Mouse (Mus musculus): Measurements from ENCODE around the gene Utp15. TPM values are rescaled to one million over a fixed set of nuclear protein-coding genes. Genes with fewer than 3 reads are reported as not detected.
A peak's percentile ranks its signal among the peaks of the same experiment; 100 is the strongest.

The Utp15 gene
- 27.8 and 30.0 TPM in 2 replicates for polyA plus RNA-seq (2015; fragmentation: Nextera tagmentation; extraction: Ambion mirVana)

DNA sequence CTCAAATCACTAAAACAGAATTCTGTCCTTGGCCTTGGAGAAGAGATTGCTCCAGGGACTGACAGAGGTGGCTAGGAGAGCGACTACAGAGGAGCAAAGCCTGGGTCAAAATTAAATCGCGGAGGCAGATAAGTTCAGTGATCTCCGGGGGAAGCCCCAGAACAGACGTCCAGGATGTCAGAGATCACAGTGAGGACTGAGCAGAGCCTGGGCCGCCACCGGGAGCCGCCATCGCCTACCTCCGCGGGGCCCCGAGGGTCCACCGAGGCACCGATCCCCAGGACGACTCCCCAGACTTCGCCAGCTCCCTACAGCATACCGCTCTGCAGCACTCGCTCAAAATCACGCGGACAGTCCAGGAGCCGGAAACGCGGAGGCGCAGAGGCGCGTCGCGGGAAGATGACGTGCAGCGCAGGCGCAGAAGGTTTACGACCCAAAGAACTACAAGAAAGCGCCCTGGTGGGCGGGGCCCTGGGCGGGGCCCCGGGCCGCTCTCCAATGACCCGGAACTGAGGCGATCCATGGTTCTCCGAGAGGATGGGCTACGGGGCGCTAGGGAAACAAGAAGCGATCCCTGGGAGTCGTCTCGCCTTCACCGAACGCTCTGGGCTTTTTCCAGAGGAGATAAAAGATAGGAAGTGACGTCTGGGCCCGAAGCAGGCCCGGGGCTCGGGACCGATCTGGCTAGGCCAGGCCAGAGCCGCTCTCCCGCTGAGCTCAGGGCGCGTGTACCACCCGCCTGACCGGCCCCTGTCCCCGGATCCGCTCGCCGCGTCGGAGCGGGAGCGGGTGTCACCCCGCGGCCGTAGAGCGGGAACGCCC, at the start of gene Utp15, which contains the start of gene Ankra2:
Gene Utp15, minus strand, starts transcription at position 406 of the 822 bp plus-strand sequence.
Gene Ankra2, plus strand, starts transcription at position 439 of the 822 bp plus-strand sequence.
- 0 out of 2 replicates have a peak, but pooled peaks cover 5% of the 10 kb centered on the region for H3K36me3 ChIP-seq (ENCODE audit: control insufficient read depth, insufficient read depth, low read length)
- H3K4me2 ChIP-seq (ENCODE audit: low read depth, low read length), result peak within 1 kb of the TSS; percentile 96
- H3K4me3 ChIP-seq (replicated peaks; ENCODE audit: low read length), result peak within 1 kb of the TSS; percentile 99
- WGBS, result under 1% methylated on average over 71 of the region's 71 CpGs
- peak within 1 kb of the TSS; percentile 88 for H3K27ac ChIP-seq (ENCODE audit: low read length)
- H3K9me3 ChIP-seq (replicated peaks; ENCODE audit: control insufficient read depth, low read length), result no peaks in the 10 kb centered on the region
- ATAC-seq (ENCODE audit: insufficient read depth, low FRiP score), result peak; percentile 100
- peak within 1 kb of the TSS; percentile 92 for H3K9ac ChIP-seq (ENCODE audit: low read length)
- peaks cover 19% of the 10 kb centered on the region for H3K4me1 ChIP-seq (ENCODE audit: control insufficient read depth, insufficient read depth, low read length)
- no peaks in the 10 kb centered on the region for H3K27me3 ChIP-seq (ENCODE audit: control insufficient read depth, insufficient read depth, low read length)

DNA sequence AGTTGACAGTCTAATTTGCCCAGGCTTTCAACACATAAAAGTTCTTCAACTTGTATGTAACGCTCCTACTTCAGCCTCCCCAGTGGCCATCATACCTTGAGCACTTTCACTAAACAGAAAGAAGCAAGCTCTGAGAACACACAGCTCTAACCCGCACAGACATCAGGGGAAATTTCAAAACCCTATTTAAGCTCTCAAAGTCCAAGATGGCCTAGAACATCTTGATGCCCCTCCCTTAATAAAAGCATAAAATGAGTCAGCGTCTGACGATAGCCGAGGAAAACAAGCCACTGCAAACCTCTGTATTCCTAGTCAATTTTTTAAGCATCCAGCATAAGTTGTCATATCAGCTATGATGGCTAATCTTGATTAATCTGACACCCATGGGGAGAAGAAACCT, 48.8 kb upstream of the Utp15 start:
- Histone ChIP-seq H3K9ac (ENCODE audit: low read length) (no peak overlapping the region), H3K4me1 (ENCODE audit: control insufficient read depth, insufficient read depth, low read length) (peaks cover 19% of the 10 kb centered on the region), H3K4me2 (ENCODE audit: low read depth, low read length) (no peak overlapping the region), H3K27me3 (ENCODE audit: control insufficient read depth, insufficient read depth, low read length) (no peaks in the 10 kb centered on the region), H3K4me3 (replicated peaks; ENCODE audit: low read length) (no peak overlapping the region), H3K27ac (ENCODE audit: low read length) (no peak overlapping the region), H3K9me3 (replicated peaks; ENCODE audit: control insufficient read depth, low read length) (no peaks in the 10 kb centered on the region), H3K36me3 (ENCODE audit: control insufficient read depth, insufficient read depth, low read length) (peaks cover 30% of the 10 kb centered on the region)
- no peak for ATAC-seq (ENCODE audit: insufficient read depth, low FRiP score)
- 89% methylated on average over 5 of the region's 5 CpGs for WGBS

DNA sequence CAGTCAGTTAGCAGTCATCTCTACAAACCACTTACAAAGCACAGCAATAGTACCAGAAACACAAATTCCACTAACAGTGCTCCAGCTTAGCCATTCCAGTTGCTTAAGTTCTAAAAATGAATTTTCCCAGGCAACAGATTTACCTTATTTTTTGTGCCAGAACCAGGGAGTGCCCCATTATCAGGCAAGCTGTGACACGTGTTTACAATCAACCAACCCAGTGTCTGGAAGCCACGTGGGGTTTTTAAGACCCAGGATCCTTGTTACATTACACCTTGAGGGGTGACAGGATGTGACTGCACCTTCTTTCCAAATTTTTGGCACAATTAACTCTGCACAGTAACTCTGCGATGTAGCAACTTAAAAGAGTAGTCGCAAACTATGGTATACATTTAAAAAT, 45.9 kb upstream of the Utp15 start:
- H3K27me3 ChIP-seq (ENCODE audit: control insufficient read depth, insufficient read depth, low read length), result no peaks in the 10 kb centered on the region
- WGBS, result 74% methylated on average over 4 of the region's 4 CpGs
- H3K9ac ChIP-seq (ENCODE audit: low read length), result no peak overlapping the region
- H3K4me2 ChIP-seq (ENCODE audit: low read depth, low read length), result no peak overlapping the region
- H3K36me3 ChIP-seq (ENCODE audit: control insufficient read depth, insufficient read depth, low read length), result peaks cover 28% of the 10 kb centered on the region
- ATAC-seq (ENCODE audit: insufficient read depth, low FRiP score), result no peak
- H3K27ac ChIP-seq (ENCODE audit: low read length), result no peak overlapping the region
- H3K9me3 ChIP-seq (replicated peaks; ENCODE audit: control insufficient read depth, low read length), result no peaks in the 10 kb centered on the region
- H3K4me3 ChIP-seq (replicated peaks; ENCODE audit: low read length), result no peak overlapping the region
- H3K4me1 ChIP-seq (ENCODE audit: control insufficient read depth, insufficient read depth, low read length), result peaks cover 14% of the 10 kb centered on the region

DNA sequence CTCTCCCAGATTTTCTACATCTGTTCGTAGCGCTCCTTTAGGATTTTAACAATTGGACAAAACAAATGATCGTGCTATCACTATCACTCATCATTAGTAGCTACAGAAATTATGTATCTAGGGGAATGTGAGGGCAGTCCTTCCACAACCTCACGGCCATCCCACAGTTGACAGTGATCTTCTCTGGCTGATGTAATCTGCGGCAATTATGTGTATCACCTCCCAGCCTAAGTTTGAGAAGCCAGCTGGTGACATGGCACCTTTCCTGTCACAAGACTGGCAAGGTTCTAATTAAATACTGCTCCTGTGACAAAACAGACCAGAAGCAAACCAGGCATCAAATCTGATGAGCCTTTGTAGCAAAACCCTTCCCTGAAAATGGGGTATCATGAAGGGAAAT, 45.2 kb upstream of the Utp15 start:
- WGBS, result 65% methylated on average over 5 of the region's 5 CpGs
- ATAC-seq (ENCODE audit: insufficient read depth, low FRiP score), result no peak
- no peak overlapping the region for H3K9ac ChIP-seq (ENCODE audit: low read length)

DNA sequence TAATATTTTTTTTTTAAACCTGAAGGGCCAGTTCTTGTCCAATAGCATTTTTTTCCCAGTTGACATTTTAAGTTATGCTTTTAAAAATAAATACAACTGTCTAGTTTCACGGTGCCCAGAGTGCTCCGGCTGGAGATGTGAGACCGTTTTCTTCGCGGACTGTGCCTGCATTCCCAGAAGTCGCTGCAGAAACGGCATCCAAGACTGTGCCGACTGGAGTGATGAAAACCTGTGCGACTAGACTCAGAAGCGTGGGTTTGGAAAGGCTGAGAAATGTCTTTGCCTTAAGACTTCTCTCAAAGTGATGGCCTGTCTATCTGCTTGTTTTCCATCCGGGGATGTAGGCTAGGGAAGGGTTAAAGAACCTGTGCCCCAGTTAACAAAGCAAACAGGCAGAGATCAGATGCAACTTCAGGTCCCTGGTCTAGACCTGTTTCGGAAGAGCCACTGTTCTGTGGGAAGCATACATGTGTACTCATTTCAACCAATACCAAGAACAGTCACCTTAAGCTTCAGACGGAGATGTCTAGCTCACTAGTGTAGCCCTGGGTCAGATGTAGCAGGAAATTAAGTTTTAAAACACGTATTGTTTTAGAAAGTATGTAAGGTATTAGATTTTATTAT, 44.1 kb upstream of the Utp15 start:
- WGBS, result 31% methylated on average over 14 of the region's 14 CpGs
- H3K9ac ChIP-seq (ENCODE audit: low read length), result peak overlapping the region; percentile 26; the same call in 1 of the 2 replicates
- H3K4me2 ChIP-seq (ENCODE audit: low read depth, low read length), result peak overlapping the region; percentile 16; the same call in 1 of the 2 replicates
- no peak overlapping the region for H3K4me3 ChIP-seq (replicated peaks; ENCODE audit: low read length)
- peaks cover 22% of the 10 kb centered on the region for H3K36me3 ChIP-seq (ENCODE audit: control insufficient read depth, insufficient read depth, low read length)
- no peaks in the 10 kb centered on the region for H3K9me3 ChIP-seq (replicated peaks; ENCODE audit: control insufficient read depth, low read length)
- H3K27me3 ChIP-seq (ENCODE audit: control insufficient read depth, insufficient read depth, low read length), result no peaks in the 10 kb centered on the region
- ATAC-seq (ENCODE audit: insufficient read depth, low FRiP score), result no peak
- H3K4me1 ChIP-seq (ENCODE audit: control insufficient read depth, insufficient read depth, low read length), result peaks cover 14% of the 10 kb centered on the region
- peak overlapping the region; percentile 52 for H3K27ac ChIP-seq (ENCODE audit: low read length)

More for the DNA sequence above, 45.2 kb upstream of the Utp15 start:
- Histone ChIP-seq H3K4me2 (ENCODE audit: low read depth, low read length) (no peak overlapping the region), H3K27me3 (ENCODE audit: control insufficient read depth, insufficient read depth, low read length) (no peaks in the 10 kb centered on the region), H3K36me3 (ENCODE audit: control insufficient read depth, insufficient read depth, low read length) (peaks cover 27% of the 10 kb centered on the region), H3K27ac (ENCODE audit: low read length) (no peak overlapping the region), H3K9me3 (replicated peaks; ENCODE audit: control insufficient read depth, low read length) (no peaks in the 10 kb centered on the region), H3K4me1 (ENCODE audit: control insufficient read depth, insufficient read depth, low read length) (peaks cover 14% of the 10 kb centered on the region), H3K4me3 (replicated peaks; ENCODE audit: low read length) (no peak overlapping the region)

DNA sequence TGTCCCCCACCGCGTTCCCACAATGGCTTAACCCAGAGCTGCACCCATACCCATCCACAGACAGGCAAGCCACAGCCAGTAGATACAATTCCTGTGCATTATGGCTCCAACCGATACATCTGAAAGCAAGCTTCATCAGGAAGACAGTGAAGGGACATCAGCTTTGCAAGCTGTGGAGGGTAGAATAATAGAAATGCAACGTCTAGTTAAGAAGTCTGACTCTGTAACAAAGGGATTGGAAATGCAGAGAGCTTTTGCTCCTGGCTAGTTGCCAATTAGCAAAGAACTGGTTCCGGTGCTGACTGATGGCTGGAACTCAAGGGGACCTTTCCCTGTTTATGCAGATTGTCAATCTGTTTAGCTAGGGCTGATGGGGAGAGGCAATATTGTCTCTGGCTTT, 43.6 kb upstream of the Utp15 start:
- no peak overlapping the region for H3K4me3 ChIP-seq (replicated peaks; ENCODE audit: low read length)
- H3K27ac ChIP-seq (ENCODE audit: low read length), result peak overlapping the region; percentile 55; the same call in 1 of the 2 replicates
- no peak for ATAC-seq (ENCODE audit: insufficient read depth, low FRiP score)
- no peaks in the 10 kb centered on the region for H3K9me3 ChIP-seq (replicated peaks; ENCODE audit: control insufficient read depth, low read length)
- no peak overlapping the region for H3K9ac ChIP-seq (ENCODE audit: low read length)
- no peaks in the 10 kb centered on the region for H3K27me3 ChIP-seq (ENCODE audit: control insufficient read depth, insufficient read depth, low read length)
- H3K36me3 ChIP-seq (ENCODE audit: control insufficient read depth, insufficient read depth, low read length), result peaks cover 16% of the 10 kb centered on the region
- 33% methylated on average over 5 of the region's 5 CpGs for WGBS
- H3K4me1 ChIP-seq (ENCODE audit: control insufficient read depth, insufficient read depth, low read length), result peaks cover 14% of the 10 kb centered on the region
- 0 out of 2 replicates have a peak overlapping the region, but pooled peaks have one; percentile 16 for H3K4me2 ChIP-seq (ENCODE audit: low read depth, low read length)

DNA sequence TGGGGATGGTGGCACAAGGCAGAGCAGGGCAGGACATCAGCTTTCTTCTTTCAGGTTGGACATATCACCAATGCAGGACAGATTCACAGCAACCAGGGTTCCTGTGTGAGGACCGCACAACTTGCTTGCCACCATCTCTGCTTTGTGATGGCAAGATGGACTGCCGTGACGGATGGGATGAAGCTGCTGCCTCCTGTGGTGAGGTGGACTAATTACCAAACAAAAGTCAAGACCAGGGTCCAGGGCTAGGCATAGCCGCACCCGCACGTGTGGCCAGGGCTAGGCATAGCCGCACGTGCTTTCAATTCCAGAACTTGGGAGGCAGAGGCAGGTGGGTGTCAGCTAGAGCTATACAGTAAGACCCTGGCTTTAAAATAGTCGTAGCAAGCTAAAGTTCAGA, 42.4 kb upstream of the Utp15 start:
- Histone ChIP-seq H3K4me2 (ENCODE audit: low read depth, low read length) (no peak overlapping the region), H3K27ac (ENCODE audit: low read length) (no peak overlapping the region), H3K9ac (ENCODE audit: low read length) (no peak overlapping the region), H3K4me1 (ENCODE audit: control insufficient read depth, insufficient read depth, low read length) (peaks cover 14% of the 10 kb centered on the region), H3K36me3 (ENCODE audit: control insufficient read depth, insufficient read depth, low read length) (peaks cover 6% of the 10 kb centered on the region; the same call in 1 of the 2 replicates), H3K27me3 (ENCODE audit: control insufficient read depth, insufficient read depth, low read length) (no peaks in the 10 kb centered on the region), H3K4me3 (replicated peaks; ENCODE audit: low read length) (no peak overlapping the region), H3K9me3 (replicated peaks; ENCODE audit: control insufficient read depth, low read length) (no peaks in the 10 kb centered on the region)
- ATAC-seq (ENCODE audit: insufficient read depth, low FRiP score), result no peak
- 94% methylated on average over 9 of the region's 9 CpGs for WGBS

DNA sequence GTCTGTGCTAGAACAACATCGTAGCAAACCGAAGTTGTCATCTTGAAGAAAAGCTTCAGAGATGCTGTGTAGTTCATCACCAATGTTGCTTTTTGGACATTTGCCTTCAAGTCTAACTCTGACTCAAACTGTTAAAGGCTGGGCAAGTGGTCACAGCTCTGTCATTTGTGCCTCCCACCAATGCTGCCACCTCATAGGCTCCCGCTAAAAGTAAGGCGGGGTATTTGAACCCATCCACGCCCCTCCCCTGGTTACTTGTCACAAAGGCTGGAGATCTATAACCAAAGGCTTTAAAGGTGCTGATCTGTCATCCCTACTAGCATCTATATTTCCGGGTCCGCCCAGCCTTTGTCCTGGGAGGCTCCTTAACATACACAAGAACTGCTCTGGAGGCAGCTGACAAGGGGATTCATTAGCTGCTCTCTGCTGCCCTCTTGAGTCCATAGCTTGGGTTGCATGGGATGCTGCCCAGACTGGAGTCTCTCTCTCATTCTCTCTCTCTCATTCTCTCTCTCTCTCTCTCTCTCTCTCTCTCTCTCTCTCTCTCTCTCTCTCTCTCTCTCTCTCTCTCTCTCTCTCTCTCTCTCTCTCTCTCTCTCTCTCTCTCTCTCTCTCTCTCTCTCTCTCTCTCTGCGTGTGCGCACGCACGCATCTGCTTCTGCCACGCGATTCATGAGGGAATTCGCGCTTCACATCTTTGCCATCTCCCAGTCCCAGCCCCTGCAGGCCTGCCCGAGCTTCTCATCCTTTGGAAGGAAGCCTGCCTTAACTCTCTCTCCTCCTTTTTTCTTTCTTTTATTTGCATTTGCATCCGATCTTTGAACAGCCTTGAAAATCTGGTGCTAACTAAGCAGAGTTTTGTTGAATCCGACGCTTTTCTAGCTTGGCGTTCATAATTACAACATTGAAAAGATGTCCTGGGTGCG, 36.3 kb upstream of the Utp15 start:
- Histone ChIP-seq H3K36me3 (ENCODE audit: control insufficient read depth, insufficient read depth, low read length) (no peaks in the 10 kb centered on the region), H3K4me3 (replicated peaks; ENCODE audit: low read length) (no peak overlapping the region), H3K27ac (ENCODE audit: low read length) (0 out of 2 replicates have a peak overlapping the region, but pooled peaks have one; percentile 21), H3K4me1 (ENCODE audit: control insufficient read depth, insufficient read depth, low read length) (0 out of 2 replicates have a peak, but pooled peaks cover 3% of the 10 kb centered on the region), H3K9me3 (replicated peaks; ENCODE audit: control insufficient read depth, low read length) (no peaks in the 10 kb centered on the region), H3K9ac (ENCODE audit: low read length) (no peak overlapping the region), H3K27me3 (ENCODE audit: control insufficient read depth, insufficient read depth, low read length) (no peaks in the 10 kb centered on the region), H3K4me2 (ENCODE audit: low read depth, low read length) (peak overlapping the region; percentile 37; the same call in 1 of the 2 replicates)
- peak; percentile 88 for ATAC-seq (ENCODE audit: insufficient read depth, low FRiP score)
- WGBS, result 45% methylated on average over 21 of the region's 21 CpGs
